Mouse (Mus musculus): ENCODE measurements around the gene Plpp6. TPM values are rescaled to one million over a fixed set of nuclear protein-coding genes. Genes with fewer than 3 reads are reported as not detected.

Plpp6 gene
- 10 to 100 TPM; 48.8 to 56.0 TPM for total RNA-seq (2021)

GRCm38 (mm10) chr19:28963842-28964551 is at the start of gene Plpp6:
Gene Plpp6 (plus strand): TSS chr19:28963953.
- DNase-seq, result peak; percentile 79 to 80

GRCm38 (mm10) chr19:28914598-28914997 is 49.2 kb upstream of the Plpp6 start:
- DNase-seq, result no peak

- DNase-seq, result no peak
Measured at GRCm38 (mm10) chr19:28915602-28916250, 48.0 kb upstream of the Plpp6 start.

- no peak for DNase-seq
Measured at GRCm38 (mm10) chr19:28916492-28916891, 47.3 kb upstream of the Plpp6 start.

- DNase-seq, result no peak
Measured at GRCm38 (mm10) chr19:28917839-28918238, 45.9 kb upstream of the Plpp6 start.

- DNase-seq, result no peak
Measured at GRCm38 (mm10) chr19:28926366-28926765, 37.4 kb upstream of the Plpp6 start.

GRCm38 (mm10) chr19:28927396-28927795 is 36.4 kb upstream of the Plpp6 start:
- DNase-seq, result no peak

GRCm38 (mm10) chr19:28929034-28929433 is 34.7 kb upstream of the Plpp6 start:
- no peak for DNase-seq

GRCm38 (mm10) chr19:28934897-28935296 is 28.9 kb upstream of the Plpp6 start:
- no peak for DNase-seq

- no peak for DNase-seq
Measured at GRCm38 (mm10) chr19:28940135-28940874, 23.4 kb upstream of the Plpp6 start.

- DNase-seq, result no peak
Measured at GRCm38 (mm10) chr19:28941271-28941670, 22.5 kb upstream of the Plpp6 start.

- peak; percentile 33 to 36 for DNase-seq
Measured at GRCm38 (mm10) chr19:28946782-28947181, 17.0 kb upstream of the Plpp6 start.

- DNase-seq, result no peak
Measured at GRCm38 (mm10) chr19:28947311-28947710, 16.4 kb upstream of the Plpp6 start.

- DNase-seq, result no peak
Measured at GRCm38 (mm10) chr19:28951251-28951650, 12.5 kb upstream of the Plpp6 start.

- no peak for DNase-seq
Measured at GRCm38 (mm10) chr19:28963113-28963512, 640 bp upstream of the Plpp6 start.

- DNase-seq, result no peak
Measured at GRCm38 (mm10) chr19:28963513-28963841, 276 bp upstream of the Plpp6 start.

GRCm38 (mm10) chr19:28964552-28964903 is 775 bp downstream of the Plpp6 start:
- no peak for DNase-seq

- peak in 1 of 2 experiments; percentile 15 for DNase-seq
Measured at GRCm38 (mm10) chr19:28967652-28968051, 3.9 kb downstream of the Plpp6 start, which contains the start of gene 4430402I18Rik. Gene 4430402I18Rik (minus strand): TSS chr19:28967800.

- DNase-seq, result no peak
Measured at GRCm38 (mm10) chr19:28968178-28968577, 4.4 kb downstream of the Plpp6 start.

- no peak for DNase-seq
Measured at GRCm38 (mm10) chr19:28969231-28969630, 5.5 kb downstream of the Plpp6 start.

GRCm38 (mm10) chr19:28970251-28970650 is 6.5 kb downstream of the Plpp6 start:
- no peak for DNase-seq

GRCm38 (mm10) chr19:28974862-28975611 is 11.3 kb downstream of the Plpp6 start:
- peak; percentile 72 to 80 for DNase-seq

- no peak for DNase-seq
Measured at GRCm38 (mm10) chr19:28982617-28983016, 18.9 kb downstream of the Plpp6 start.

All from layer of hippocampus, postnatal 36 days (tissue).